Mouse (Mus musculus) splenic B cell, adult 2 months (primary cell): ENCODE data around the gene Klhdc1.

ENCODE experiments used
- DNase-seq: peaks from one replicate; pipeline ENCODE4 v3.0.0-alpha.2; 2011; ENCODE audit warnings: low read depth, low spot score
- H3K27me3 ChIP-seq: 2 replicates; pipeline ENCODE4 v1.6.1; 2012; ENCODE audit warnings: mild to moderate bottlenecking, low read length, moderate library complexity, mixed read lengths; ENCODE audit not compliant: control insufficient read depth, poor library complexity, insufficient read depth, severe bottlenecking
- H3K36me3 ChIP-seq: 2 replicates; pipeline ENCODE4 v1.6.1; 2012; ENCODE audit warnings: mild to moderate bottlenecking, low read length, moderate library complexity, mixed read lengths; ENCODE audit not compliant: control insufficient read depth, poor library complexity, insufficient read depth, severe bottlenecking

Klhdc1 gene

DNA sequence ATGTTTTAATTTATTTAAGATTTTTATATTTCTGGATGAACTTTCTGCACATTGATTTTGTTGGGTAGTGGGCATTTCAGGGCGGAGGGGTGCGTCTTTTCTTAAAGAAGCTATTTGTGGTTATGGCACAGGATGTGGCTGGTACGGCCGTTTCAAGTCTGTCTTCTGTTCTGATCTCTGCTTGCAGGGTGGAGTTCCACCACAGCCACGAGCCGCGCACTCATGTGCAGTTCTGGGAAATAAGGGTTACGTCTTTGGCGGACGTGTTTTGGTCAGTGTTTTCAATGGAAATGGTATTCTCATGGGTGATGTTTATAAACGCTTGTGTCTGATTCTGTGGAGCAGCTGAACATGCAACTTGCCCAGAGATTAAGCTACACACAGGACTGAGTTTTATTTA is 16.9 kb downstream of the Klhdc1 start:
- peak; percentile 43 for DNase-seq
- H3K36me3 ChIP-seq, result no peaks in the 10 kb centered on the region
- H3K27me3 ChIP-seq, result no peaks in the 10 kb centered on the region

DNA sequence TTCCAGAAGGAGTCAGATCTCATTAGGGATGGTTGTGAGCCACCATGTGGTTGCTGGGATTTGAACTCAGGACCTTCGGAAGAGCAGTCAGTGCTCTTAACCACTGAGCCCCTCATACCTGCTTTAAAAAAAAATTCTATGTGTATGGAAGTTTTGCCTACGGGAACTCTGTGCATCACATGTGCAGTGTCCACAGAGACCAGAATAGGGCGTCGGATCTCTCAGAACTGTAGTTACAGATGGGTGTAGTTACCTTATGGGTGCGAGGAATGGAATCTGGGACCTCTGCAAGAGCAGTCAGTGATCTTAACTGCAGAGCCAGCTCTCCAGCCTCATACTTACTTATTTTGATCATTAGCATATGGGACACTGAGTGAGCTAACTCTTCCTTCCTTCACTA is 21.3 kb downstream of the Klhdc1 start:
- no peak for DNase-seq
- no peaks in the 10 kb centered on the region for H3K27me3 ChIP-seq
- H3K36me3 ChIP-seq, result no peaks in the 10 kb centered on the region

DNA sequence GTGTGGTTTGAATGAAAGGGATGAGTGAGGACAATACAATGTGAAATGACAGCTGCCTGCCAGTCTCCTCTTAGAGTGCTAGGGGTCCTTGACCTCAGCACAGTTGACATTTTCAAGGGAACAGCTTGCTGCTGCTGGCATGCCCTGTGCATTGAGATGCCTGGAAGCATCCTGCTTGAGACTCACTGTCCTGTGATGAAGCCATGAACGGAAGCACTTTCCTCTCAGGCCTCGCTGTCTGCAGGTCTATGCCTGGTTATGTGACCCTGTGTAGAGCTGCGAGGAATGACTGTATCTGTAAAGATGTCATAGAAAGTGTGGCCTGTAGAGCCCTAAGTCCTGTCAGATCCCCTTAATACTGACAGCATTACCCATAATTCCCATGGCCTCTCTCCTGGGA is 24.1 kb downstream of the Klhdc1 start:
- no peak for DNase-seq
- H3K36me3 ChIP-seq, result no peaks in the 10 kb centered on the region
- H3K27me3 ChIP-seq, result no peaks in the 10 kb centered on the region

GRCm38 (mm10) chr12:69267956-69268632 is 27.1 kb downstream of the Klhdc1 start:
- DNase-seq, result no peak
- Histone ChIP-seq H3K27me3 (no peaks in the 10 kb centered on the region), H3K36me3 (no peaks in the 10 kb centered on the region)

DNA sequence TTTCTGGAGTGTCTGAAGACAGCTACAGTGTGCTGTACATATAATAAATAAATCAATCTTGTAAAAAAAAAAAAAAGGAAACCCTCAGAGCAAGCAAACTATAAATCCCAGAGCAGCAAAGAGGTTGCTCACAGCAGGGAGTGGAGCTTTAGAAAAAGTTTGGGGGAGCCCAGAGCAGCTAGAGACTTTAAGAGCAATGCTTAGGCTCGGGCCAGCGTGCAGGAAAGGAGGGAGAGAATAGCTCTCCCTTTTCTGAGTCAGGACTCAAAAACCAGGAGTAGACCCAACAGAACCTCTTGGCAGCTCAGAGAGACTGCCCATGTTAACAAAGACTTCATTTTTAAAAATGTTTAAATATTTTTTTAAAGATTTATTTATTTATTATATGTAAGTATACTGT is 28.0 kb downstream of the Klhdc1 start:
- DNase-seq, result no peak
- no peaks in the 10 kb centered on the region for H3K36me3 ChIP-seq
- H3K27me3 ChIP-seq, result no peaks in the 10 kb centered on the region

GRCm38 (mm10) chr12:69279931-69280469 is 39.0 kb downstream of the Klhdc1 start:
- no peak for DNase-seq
- H3K36me3 ChIP-seq, result no peaks in the 10 kb centered on the region
- no peaks in the 10 kb centered on the region for H3K27me3 ChIP-seq

- Histone ChIP-seq H3K36me3 (no peaks in the 10 kb centered on the region), H3K27me3 (no peaks in the 10 kb centered on the region)
- no peak for DNase-seq
These were observed 39.9 kb downstream of the Klhdc1 start for GRCm38 (mm10) chr12:69280915-69281314.

DNA sequence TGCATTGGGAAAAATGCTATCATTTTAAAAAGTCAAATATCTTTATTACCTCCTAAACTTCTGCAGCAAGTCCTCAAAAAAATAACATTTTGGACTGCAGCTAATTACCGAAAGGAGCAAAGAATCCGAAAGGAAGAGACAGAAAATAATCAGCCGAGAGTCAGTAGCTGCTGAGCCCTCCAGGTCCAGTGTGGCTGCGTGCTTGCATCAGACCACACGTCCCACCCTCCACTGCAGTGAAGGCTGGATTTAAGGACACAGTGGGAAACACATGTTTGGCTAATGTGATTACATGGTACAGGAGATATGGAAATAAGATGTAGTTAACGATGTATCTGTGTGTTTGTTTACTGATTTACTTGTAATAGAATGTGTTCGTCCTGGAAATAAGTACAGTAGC is 42.2 kb downstream of the Klhdc1 start:
- DNase-seq, result no peak
- Histone ChIP-seq H3K27me3 (no peaks in the 10 kb centered on the region), H3K36me3 (no peaks in the 10 kb centered on the region)

- Histone ChIP-seq H3K36me3 (no peaks in the 10 kb centered on the region), H3K27me3 (no peaks in the 10 kb centered on the region)
- DNase-seq, result peak; percentile 46
These were observed 46.6 kb downstream of the Klhdc1 start for GRCm38 (mm10) chr12:69287535-69287934.

- H3K36me3 ChIP-seq, result no peaks in the 10 kb centered on the region
- DNase-seq, result peak; percentile 17
- no peaks in the 10 kb centered on the region for H3K27me3 ChIP-seq
These were observed 47.7 kb downstream of the Klhdc1 start for GRCm38 (mm10) chr12:69288699-69289098.

DNA sequence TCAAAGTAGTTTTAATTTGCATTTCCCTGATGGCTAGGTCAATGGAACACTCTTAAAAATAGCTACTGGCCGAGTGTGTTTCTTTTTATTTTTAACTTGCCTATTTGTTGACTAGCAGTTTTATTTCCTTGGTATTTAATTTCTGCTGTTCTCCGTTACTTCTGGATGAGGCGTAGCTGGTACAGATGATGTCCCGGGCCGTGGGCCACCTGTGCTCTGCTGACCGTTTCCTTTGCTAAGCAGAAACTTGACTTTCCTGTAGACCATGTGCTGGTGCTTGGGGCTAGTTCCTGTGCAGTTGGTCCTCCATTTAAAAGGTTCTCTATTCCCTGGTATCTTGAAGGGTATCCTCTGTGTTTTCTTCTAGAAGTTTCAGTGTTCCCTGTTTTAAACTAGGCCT is 51.4 kb downstream of the Klhdc1 start:
- H3K36me3 ChIP-seq, result no peaks in the 10 kb centered on the region
- H3K27me3 ChIP-seq, result no peaks in the 10 kb centered on the region
- no peak for DNase-seq

DNA sequence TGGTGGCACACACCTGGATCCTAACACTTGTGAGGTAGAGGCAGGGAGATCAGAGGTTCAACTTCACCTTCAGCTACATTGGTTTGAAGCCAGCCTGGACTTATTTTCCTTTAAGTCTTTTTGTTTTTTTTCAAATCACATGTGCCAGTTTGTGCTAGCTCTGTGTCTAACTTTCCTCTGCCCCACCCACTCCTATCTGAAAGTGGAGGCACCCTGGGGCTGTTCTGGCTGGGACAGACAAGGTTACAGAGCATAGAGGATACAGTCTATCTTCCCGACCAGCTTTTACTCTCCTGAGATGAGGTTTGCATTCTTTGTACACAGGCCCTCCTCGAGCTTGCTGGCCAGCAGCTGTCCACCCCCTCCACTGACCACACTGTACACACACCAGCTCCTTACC is 52.8 kb downstream of the Klhdc1 start:
- no peak for DNase-seq
- Histone ChIP-seq H3K27me3 (no peaks in the 10 kb centered on the region), H3K36me3 (no peaks in the 10 kb centered on the region)

GRCm38 (mm10) chr12:69294936-69295335 is 54.0 kb downstream of the Klhdc1 start:
- Histone ChIP-seq H3K36me3 (no peaks in the 10 kb centered on the region), H3K27me3 (no peaks in the 10 kb centered on the region)
- peak; percentile 18 for DNase-seq

DNA sequence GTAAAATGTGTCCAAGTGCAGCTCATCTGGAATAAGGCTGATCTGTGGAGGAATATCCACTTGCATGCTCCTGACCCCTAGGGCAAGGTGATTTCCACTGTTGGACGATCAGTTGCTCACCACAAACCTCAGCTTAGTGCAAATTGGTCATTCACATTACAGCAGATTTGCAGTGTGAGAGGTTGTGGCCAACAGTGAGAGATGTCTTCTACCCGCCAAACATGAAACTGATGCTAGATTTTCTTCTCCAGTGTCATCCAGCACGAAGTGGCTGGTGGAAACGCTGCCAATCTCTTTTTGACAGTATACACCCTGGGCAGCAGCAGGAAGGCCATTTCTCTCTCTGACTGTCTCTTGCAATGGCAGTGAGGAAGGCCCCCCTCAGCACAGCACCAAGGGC is 54.7 kb downstream of the Klhdc1 start:
- DNase-seq, result no peak
- H3K27me3 ChIP-seq, result no peaks in the 10 kb centered on the region

DNA sequence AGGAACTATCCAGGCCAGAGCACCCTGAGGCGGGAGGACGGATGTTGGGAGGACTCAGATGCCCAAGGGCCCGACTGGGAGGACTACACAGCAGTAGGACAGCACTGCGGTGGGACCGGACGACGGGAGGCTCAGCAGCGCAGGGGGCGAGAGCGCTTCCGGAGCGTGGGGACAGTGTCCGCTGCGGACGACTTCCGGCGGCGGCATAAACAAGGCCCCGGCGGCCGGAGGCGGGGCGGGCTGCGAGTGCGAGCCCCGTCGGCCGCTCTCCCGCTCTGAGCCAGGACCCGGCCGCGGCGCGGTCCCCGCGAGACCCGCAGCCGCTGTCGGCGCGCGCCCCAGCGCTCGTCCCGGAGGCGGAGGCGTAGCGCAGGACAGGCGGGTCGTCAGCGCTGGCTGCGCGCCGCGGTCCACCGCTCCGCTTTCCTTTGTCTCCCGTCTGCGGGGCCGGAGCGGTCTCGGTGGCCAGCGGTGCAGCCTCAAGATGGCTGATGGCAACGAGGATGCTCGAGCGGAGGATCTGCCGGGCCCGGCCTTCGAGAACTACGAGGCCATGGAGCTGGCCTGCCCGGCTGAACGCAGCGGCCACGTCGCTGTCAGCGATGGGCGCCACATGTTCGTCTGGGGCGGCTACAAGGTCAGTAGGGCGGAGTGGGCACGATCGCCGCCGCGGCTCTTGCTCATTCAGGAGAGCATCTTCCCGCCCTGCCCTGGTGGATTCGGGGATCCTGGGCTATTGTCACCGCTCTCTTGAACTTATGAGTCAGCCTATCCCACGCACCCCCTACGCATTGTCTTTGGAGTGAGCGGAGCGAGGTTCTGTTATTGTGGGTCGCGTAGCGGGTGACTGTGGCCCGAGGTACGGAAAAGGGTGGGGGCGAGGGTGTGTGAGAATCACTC is 55.8 kb downstream of the Klhdc1 start, which contains the start of gene Klhdc2:
Gene Klhdc2 (plus strand): TSS at position 171 of the 900 bp plus-strand sequence.
- Histone ChIP-seq H3K36me3 (no peaks in the 10 kb centered on the region), H3K27me3 (no peaks in the 10 kb centered on the region)
- peak; percentile 68 for DNase-seq

More for the DNA sequence above, 54.7 kb downstream of the Klhdc1 start:
- no peaks in the 10 kb centered on the region for H3K36me3 ChIP-seq
